Mouse (Mus musculus): ENCODE results near the gene C3. TPM values are rescaled to one million over a fixed set of nuclear protein-coding genes. Genes with fewer than 3 reads are reported as not detected.

Gene C3
- polyA plus RNA-seq, 1 experiment from 2014 or later = 369 TPM

DNA sequence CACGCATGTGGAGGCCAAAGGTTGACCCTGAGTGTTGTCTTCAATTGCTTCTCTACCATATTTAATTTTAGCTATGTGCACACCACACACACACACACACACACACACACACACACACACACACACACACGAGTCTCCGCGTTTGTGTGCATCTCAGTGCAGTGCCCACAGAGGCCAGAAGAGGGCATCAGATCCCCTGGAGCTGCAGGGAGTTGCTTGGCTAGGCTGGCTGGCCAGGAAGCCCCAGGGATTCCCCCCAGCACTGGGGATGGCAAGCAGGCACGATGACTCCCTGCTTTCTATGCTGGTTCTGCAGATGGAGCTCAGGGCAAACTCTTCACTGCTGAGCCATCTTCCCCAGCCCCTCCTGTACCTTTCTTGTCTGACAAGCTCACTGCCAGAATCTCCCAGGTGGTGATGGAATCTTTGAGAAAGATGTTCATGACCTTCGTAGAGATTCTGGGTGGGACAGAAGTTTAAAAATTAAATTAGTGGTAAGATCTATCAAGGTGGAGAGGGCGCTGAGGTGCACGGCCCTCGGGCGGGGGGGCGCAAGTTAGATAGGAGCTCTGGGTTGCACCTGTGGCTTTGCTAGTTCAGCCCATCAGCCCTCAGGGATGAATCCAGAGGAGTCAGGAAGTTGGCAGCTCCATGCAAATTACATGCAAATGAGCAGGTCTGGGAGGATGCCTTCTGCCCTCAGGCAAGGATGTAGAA lies 8.6 kb downstream of the C3 start:
- peaks cover 25% of the 10 kb centered on the region for H3K4me1 ChIP-seq (replicated peaks)
- no peak for ATAC-seq (ENCODE audit: insufficient read depth)
- H3K9ac ChIP-seq = no peak overlapping the region
- no peak overlapping the region for H3K27ac ChIP-seq (replicated peaks)
- no peaks in the 10 kb centered on the region; the same call in 1 of the 2 replicates for H3K27me3 ChIP-seq
- peaks cover 31% of the 10 kb centered on the region for H3K36me3 ChIP-seq (replicated peaks)
- 23% methylated on average over 11 of the region's 11 CpGs for WGBS (ENCODE audit: insufficient replicate concordance)
- no peak overlapping the region for H3K4me3 ChIP-seq (replicated peaks)
- H3K4me2 ChIP-seq = no peak overlapping the region
- no peaks in the 10 kb centered on the region for H3K9me3 ChIP-seq (replicated peaks)

DNA sequence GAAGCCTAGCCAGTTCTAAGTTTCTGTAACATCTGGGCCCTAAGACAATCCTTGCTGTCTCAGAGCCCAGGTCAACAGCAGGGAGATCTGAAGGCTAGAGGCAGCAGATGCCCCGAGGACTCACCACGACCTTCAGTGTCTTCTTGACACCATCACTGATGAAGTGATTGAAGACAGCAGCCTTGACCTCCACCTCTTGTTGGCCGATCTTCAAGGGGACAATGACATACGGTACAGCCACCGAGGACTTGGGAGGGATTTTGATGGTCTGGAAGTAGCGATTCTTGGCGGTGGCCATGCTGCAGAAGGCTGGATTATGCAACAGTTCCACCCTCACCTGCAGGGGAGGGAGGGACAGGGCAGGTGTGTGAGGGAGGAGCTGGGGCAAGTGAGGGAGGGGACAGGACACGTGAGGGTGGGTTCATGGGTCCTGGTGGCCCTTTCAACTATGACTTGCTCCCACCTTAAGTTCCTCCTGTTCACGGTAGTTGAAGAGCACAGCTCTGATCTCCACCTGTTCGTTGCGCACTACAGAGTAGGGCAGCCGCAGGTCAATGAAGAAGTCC lies 9.5 kb downstream of the C3 start:
- no peaks in the 10 kb centered on the region for H3K27me3 ChIP-seq
- H3K36me3 ChIP-seq (replicated peaks) = peaks cover 30% of the 10 kb centered on the region
- 68% methylated on average over 11 of the region's 12 CpGs for WGBS (ENCODE audit: insufficient replicate concordance)
- H3K9ac ChIP-seq = no peak overlapping the region
- peaks cover 15% of the 10 kb centered on the region for H3K4me1 ChIP-seq (replicated peaks)
- H3K4me3 ChIP-seq (replicated peaks) = no peak overlapping the region
- H3K27ac ChIP-seq (replicated peaks) = no peak overlapping the region
- no peak overlapping the region for H3K4me2 ChIP-seq
- no peak for ATAC-seq (ENCODE audit: insufficient read depth)
- no peaks in the 10 kb centered on the region for H3K9me3 ChIP-seq (replicated peaks)

DNA sequence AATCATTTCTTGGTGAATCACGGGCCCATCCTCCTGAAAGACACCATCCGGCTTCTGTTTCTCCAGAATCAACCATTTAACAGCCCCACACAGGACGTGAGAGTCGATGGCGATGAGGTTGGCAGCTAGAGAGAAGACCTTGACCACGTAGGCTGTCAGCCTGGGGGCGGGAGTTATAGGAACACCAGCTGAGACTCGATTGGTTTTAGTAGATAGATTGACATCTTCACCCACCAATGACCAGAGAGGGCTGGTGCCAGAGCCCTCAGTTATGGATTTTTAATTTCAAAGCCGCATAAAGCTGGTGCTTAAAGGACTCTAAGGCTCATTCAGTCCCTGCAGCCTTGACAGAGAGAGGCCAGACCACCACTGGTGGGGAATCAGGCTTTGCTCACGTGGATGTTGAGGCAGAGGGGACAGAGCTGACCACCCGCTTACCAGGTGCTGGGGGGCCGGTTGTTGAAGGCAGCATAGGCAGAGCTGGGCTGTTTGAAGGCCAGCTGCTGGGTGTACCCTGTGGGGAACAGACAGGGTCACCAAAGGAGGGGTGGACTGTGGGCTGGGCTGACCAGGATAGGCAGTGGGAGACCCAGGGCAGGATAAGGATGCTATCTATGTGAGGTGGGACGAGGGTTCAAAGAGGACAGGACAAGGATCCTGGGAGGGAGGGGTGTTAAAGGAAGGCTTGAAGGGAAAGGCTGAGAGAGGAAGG lies 13.1 kb downstream of the C3 start:
- Histone ChIP-seq H3K4me2 (no peak overlapping the region), H3K36me3 (replicated peaks) (peaks cover 37% of the 10 kb centered on the region), H3K4me3 (replicated peaks) (no peak overlapping the region), H3K9me3 (replicated peaks) (no peaks in the 10 kb centered on the region), H3K27ac (replicated peaks) (no peak overlapping the region), H3K9ac (no peak overlapping the region), H3K4me1 (replicated peaks) (peaks cover 7% of the 10 kb centered on the region), H3K27me3 (no peaks in the 10 kb centered on the region)
- 34% methylated on average over 13 of the region's 13 CpGs for WGBS (ENCODE audit: insufficient replicate concordance)
- ATAC-seq (ENCODE audit: insufficient read depth) = no peak

DNA sequence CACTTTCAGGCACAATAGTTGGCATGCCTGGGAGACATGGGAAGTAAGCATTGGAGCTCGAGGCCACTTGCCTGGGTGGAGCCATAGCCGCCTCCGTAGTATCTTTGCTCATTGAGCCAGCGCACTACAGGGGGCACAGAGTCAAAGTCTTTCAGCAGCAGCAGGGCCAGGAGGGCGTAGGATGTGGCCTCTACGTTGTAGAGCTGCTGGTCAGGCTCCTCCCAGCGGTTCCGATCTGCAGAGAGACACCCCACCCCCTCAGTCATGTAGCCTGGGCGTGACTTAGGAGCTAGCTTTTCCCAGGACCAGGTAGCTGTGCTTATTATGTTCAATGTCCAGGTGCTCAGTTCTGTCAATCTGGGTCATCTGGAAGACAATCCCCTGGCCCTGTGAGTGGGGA lies 16.4 kb downstream of the C3 start:
- Histone ChIP-seq H3K36me3 (replicated peaks) (peaks cover 46% of the 10 kb centered on the region), H3K27me3 (no peaks in the 10 kb centered on the region), H3K9me3 (replicated peaks) (no peaks in the 10 kb centered on the region), H3K4me2 (no peak overlapping the region), H3K4me1 (replicated peaks) (no peaks in the 10 kb centered on the region), H3K27ac (replicated peaks) (no peak overlapping the region), H3K4me3 (replicated peaks) (no peak overlapping the region), H3K9ac (no peak overlapping the region)
- 58% methylated on average over 9 of the region's 9 CpGs for WGBS (ENCODE audit: insufficient replicate concordance)
- 0 out of 2 replicates have a peak, but pooled peaks have one; percentile 20 for ATAC-seq (ENCODE audit: insufficient read depth)

DNA sequence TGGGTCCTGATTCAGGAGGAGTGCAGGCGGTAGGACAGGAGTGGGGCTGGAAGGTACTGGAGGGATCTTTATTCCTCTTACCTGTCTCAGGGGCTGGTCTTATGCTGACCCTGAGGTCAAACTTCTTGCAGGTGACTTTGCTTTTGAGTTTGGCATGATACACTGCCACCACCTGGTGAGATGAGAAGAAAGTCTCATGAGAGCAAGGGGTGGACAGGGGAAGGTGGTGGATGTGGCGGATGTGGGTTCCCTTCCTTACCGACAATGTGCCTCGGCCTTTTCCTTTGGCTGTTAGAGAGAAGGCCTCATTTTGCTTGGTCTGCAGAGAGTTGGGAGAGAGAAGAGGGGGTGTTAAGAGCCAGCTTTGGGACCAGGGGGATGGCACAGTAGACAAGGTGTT lies 18.6 kb downstream of the C3 start:
- no peak overlapping the region for H3K9ac ChIP-seq
- WGBS (ENCODE audit: insufficient replicate concordance) = 30% methylated on average over 4 of the region's 4 CpGs
- ATAC-seq (ENCODE audit: insufficient read depth) = no peak
- H3K4me1 ChIP-seq (replicated peaks) = peaks cover 9% of the 10 kb centered on the region; the same call in 1 of the 2 replicates
- H3K4me3 ChIP-seq (replicated peaks) = no peak overlapping the region
- no peak overlapping the region for H3K27ac ChIP-seq (replicated peaks)
- H3K27me3 ChIP-seq = no peaks in the 10 kb centered on the region
- H3K4me2 ChIP-seq = no peak overlapping the region
- H3K36me3 ChIP-seq (replicated peaks) = peaks cover 61% of the 10 kb centered on the region
- no peaks in the 10 kb centered on the region for H3K9me3 ChIP-seq (replicated peaks)

DNA sequence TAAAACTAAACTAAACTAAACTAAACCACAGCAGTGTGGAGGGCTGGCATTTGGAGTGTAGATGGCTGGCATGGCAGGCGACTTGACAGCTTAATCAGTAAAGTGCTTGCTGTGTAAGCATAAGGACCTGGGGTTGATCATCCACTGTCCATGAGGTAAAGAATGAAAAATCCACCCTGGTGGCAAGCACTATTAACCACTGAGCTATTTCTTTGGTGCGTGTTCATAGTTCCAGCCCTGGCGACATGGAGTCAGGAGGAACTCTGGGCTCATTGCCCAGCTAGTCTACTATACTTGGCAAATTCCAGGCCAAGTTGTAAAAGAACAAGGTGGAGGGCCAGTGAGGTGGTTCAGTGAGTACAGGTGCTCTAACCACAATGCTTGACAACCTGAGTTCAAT lies 20.0 kb downstream of the C3 start:
- peaks cover 59% of the 10 kb centered on the region for H3K36me3 ChIP-seq (replicated peaks)
- H3K27me3 ChIP-seq = no peaks in the 10 kb centered on the region
- no peak overlapping the region for H3K4me2 ChIP-seq
- no peak overlapping the region for H3K4me3 ChIP-seq (replicated peaks)
- no peak for ATAC-seq (ENCODE audit: insufficient read depth)
- H3K9ac ChIP-seq = no peak overlapping the region
- 72% methylated on average over 3 of the region's 3 CpGs for WGBS (ENCODE audit: insufficient replicate concordance)
- H3K27ac ChIP-seq (replicated peaks) = no peak overlapping the region
- H3K4me1 ChIP-seq (replicated peaks) = peaks cover 15% of the 10 kb centered on the region
- H3K9me3 ChIP-seq (replicated peaks) = no peaks in the 10 kb centered on the region

DNA sequence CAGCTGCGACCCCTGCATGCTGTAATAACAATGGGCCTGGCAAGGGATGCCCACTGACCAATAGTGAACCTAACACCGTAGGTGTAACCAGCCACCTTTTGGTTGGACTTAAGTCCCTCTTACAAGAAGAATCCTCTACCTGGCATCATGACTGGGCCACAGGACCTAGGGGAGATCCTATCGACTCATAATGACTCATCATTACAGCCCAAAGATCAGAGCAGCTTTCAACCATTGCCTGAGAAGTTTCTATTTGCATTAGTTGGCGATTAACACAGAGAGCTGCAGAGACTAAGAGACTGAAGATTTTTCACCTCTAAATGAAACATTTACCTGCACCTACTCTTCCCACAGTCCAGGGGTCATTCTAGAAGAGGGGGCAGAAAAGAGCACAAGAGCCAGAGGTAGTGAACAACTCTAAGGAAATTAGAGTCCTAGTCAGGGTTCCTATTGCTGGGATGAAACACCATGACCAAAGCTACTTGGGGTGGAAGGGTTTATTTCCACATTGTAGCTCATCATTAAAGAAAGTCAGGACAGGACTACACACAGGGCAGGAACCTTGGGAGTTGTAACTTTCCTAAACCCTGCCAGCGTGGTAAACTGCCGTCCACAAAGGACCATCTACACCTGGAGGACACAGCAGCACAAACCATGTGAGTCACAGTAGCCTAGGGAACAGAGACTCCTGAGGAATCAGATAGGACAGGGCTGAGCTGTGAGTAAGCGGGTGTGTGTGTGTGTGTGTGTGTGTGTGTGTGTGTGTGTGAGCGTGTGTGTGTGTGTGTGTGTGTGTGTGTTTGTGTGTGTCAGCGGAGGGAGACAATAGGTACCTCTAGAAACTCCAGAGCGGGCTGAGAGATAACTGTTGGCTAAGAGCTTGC lies 25.9 kb downstream of the C3 start:
- Histone ChIP-seq H3K36me3 (replicated peaks) (peaks cover 19% of the 10 kb centered on the region), H3K4me1 (replicated peaks) (peaks cover 31% of the 10 kb centered on the region), H3K4me2 (no peak overlapping the region), H3K4me3 (replicated peaks) (no peak overlapping the region), H3K9me3 (replicated peaks) (no peaks in the 10 kb centered on the region), H3K27ac (replicated peaks) (0 out of 2 replicates have a peak overlapping the region, but pooled peaks have one; percentile 24), H3K27me3 (no peaks in the 10 kb centered on the region), H3K9ac (no peak overlapping the region)
- 47% methylated on average over 10 of the region's 10 CpGs for WGBS (ENCODE audit: insufficient replicate concordance)
- peak; percentile 53 for ATAC-seq (ENCODE audit: insufficient read depth)

DNA sequence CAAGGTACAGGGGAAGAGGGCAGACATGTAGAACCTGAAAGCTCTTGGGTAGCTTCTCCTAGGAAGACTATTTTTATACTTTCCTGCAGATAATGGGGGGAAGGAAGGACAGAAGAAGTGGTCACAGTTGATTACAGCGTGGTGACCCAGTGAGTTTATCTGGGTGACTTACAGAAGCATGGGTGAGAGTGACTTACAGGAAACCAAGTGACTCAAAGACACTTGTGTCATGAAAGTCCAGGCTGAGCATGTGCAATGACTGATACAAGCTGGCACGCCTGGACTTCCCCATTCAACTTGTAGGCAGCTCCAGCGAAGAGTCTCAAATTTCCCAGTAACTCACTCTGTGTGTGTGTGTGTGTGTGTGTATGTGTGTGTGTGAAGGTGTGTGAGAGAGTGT lies 29.7 kb downstream of the C3 start:
- 25% methylated on average over 3 of the region's 3 CpGs for WGBS (ENCODE audit: insufficient replicate concordance)
- no peak overlapping the region for H3K9ac ChIP-seq
- no peaks in the 10 kb centered on the region for H3K9me3 ChIP-seq (replicated peaks)
- H3K27me3 ChIP-seq = no peaks in the 10 kb centered on the region
- H3K4me1 ChIP-seq (replicated peaks) = peaks cover 30% of the 10 kb centered on the region
- H3K27ac ChIP-seq (replicated peaks) = no peak overlapping the region
- H3K4me3 ChIP-seq (replicated peaks) = no peak overlapping the region
- no peaks in the 10 kb centered on the region for H3K36me3 ChIP-seq (replicated peaks)
- H3K4me2 ChIP-seq = no peak overlapping the region; the same call in 1 of the 2 replicates
- no peak for ATAC-seq (ENCODE audit: insufficient read depth)

DNA sequence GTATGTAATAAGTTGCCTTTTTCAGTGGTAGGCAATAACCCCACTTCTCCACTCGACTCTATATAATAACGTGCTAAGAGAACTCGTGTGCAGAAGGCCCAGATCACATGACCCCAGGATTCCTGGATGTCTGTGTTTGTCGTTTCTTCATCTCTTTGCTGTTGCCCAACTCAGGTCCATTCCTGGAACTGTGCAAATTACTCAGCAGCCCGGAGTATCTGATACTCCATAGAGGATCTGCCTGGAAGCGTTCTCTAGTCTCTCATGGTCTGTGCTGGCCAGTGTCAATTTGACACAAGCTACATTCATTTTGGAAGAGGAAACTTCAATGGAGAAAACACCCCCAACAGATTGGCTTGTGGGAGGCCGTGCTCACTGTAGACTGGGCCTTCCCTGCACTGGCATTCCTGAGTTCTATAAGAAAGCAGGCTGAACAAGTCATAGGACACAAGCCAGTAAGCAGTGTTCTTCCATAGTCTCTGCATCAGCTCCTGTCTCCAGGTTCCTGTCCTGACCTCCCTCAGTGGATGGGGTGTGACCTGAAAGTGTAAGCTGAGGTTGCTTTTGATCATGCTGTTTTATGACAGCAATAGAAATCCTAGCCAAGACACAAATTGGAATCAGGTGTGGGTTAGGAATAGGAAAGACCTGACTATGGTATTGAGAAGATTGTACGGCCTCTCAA lies 32.5 kb downstream of the C3 start:
- Histone ChIP-seq H3K4me2 (no peak overlapping the region), H3K4me1 (replicated peaks) (peaks cover 21% of the 10 kb centered on the region), H3K36me3 (replicated peaks) (no peaks in the 10 kb centered on the region), H3K4me3 (replicated peaks) (no peak overlapping the region), H3K27me3 (no peaks in the 10 kb centered on the region), H3K9ac (no peak overlapping the region), H3K9me3 (replicated peaks) (no peaks in the 10 kb centered on the region), H3K27ac (replicated peaks) (no peak overlapping the region)
- 52% methylated on average over 8 of the region's 8 CpGs for WGBS (ENCODE audit: insufficient replicate concordance)
- 0 out of 2 replicates have a peak, but pooled peaks have one; percentile 16 for ATAC-seq (ENCODE audit: insufficient read depth)

DNA sequence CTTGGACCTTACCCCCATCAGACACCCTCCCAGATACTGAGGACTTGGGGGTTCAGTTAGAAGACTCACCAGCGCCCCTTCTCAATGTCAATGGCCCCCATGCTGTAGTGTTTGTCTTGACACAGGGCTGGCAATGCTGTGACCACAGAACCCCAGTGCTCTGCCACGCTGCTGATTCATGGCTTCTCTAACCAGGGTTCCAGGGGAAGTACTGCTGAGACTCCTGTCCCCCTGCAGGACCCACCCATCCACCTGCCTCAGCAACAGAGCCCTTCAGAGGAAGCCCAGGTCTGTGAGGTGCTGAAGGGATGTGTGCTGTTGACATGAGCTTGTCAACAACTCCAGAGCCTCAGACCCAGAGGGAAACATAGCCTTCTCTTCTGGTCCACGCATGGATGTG lies 33.2 kb downstream of the C3 start:
- H3K4me2 ChIP-seq = no peak overlapping the region
- 45% methylated on average over 3 of the region's 3 CpGs for WGBS (ENCODE audit: insufficient replicate concordance)
- no peaks in the 10 kb centered on the region for H3K27me3 ChIP-seq
- H3K9ac ChIP-seq = no peak overlapping the region
- H3K4me3 ChIP-seq (replicated peaks) = no peak overlapping the region
- no peak for ATAC-seq (ENCODE audit: insufficient read depth)
- no peak overlapping the region for H3K27ac ChIP-seq (replicated peaks)
- H3K9me3 ChIP-seq (replicated peaks) = no peaks in the 10 kb centered on the region
- no peaks in the 10 kb centered on the region for H3K36me3 ChIP-seq (replicated peaks)
- H3K4me1 ChIP-seq (replicated peaks) = peaks cover 21% of the 10 kb centered on the region
